Mouse (Mus musculus): ENCODE measurements at regions not wholly inside any gene's neighbourhood (a gene's known extent, or its start where the extent isn't known, plus 50 kb on each side); places are given as distances from the start of the nearest gene placed in this dataset.
A peak's percentile ranks its signal among the peaks of the same experiment; 100 is the strongest.

GRCm38 (mm10) chr3:121104571-121105407 lies 66.7 kb downstream of the Rwdd3 start:
- peak; percentile 87 for DNase-seq (ENCODE audit: low read depth, low spot score)

- DNase-seq (ENCODE audit: low read depth, low spot score), result peak; percentile 6
Measured at GRCm38 (mm10) chr3:121102871-121103270, 68.6 kb downstream of the Rwdd3 start.

GRCm38 (mm10) chr3:121102120-121102519 lies 69.4 kb downstream of the Rwdd3 start:
- no peak for DNase-seq (ENCODE audit: low read depth, low spot score)

GRCm38 (mm10) chr3:121100211-121100860 lies 71.2 kb downstream of the Rwdd3 start:
- DNase-seq (ENCODE audit: low read depth, low spot score), result no peak

GRCm38 (mm10) chr3:121093509-121093908 lies 78.0 kb downstream of the Rwdd3 start:
- DNase-seq (ENCODE audit: low read depth, low spot score), result peak; percentile 62

- no peak for DNase-seq (ENCODE audit: low read depth, low spot score)
Measured at GRCm38 (mm10) chr3:121088724-121089123, 82.8 kb downstream of the Rwdd3 start.

- DNase-seq (ENCODE audit: low read depth, low spot score), result no peak
Measured at GRCm38 (mm10) chr3:121068676-121069075, 102.8 kb downstream of the Rwdd3 start.

GRCm38 (mm10) chr3:121035904-121036549 lies 135.5 kb downstream of the Rwdd3 start:
- DNase-seq (ENCODE audit: low read depth, low spot score), result no peak

GRCm38 (mm10) chr3:121025546-121026157 lies 145.8 kb downstream of the Rwdd3 start:
- DNase-seq (ENCODE audit: low read depth, low spot score), result no peak

- no peak for DNase-seq (ENCODE audit: low read depth, low spot score)
Measured at GRCm38 (mm10) chr3:121024810-121025209, 146.7 kb downstream of the Rwdd3 start.

GRCm38 (mm10) chr3:121021126-121021848 lies 150.2 kb downstream of the Rwdd3 start:
- peak; percentile 90 for DNase-seq (ENCODE audit: low read depth, low spot score)

GRCm38 (mm10) chr3:121009223-121009622 lies 162.3 kb downstream of the Rwdd3 start:
- no peak for DNase-seq (ENCODE audit: low read depth, low spot score)

- peak; percentile 7 for DNase-seq (ENCODE audit: low read depth, low spot score)
Measured at GRCm38 (mm10) chr3:120983556-120984270, 187.8 kb downstream of the Rwdd3 start.

GRCm38 (mm10) chr3:120982795-120983555 lies 188.5 kb downstream of the Rwdd3 start:
- DNase-seq (ENCODE audit: low read depth, low spot score), result no peak

- DNase-seq (ENCODE audit: low read depth, low spot score), result no peak
Measured at GRCm38 (mm10) chr3:120982218-120982617, 189.3 kb downstream of the Rwdd3 start.

GRCm38 (mm10) chr3:120970746-120971466 lies 200.6 kb downstream of the Rwdd3 start:
- DNase-seq (ENCODE audit: low read depth, low spot score), result no peak

GRCm38 (mm10) chr3:120946906-120947305 lies 224.6 kb downstream of the Rwdd3 start:
- no peak for DNase-seq (ENCODE audit: low read depth, low spot score)

GRCm38 (mm10) chr3:120934401-120934800 lies 237.1 kb downstream of the Rwdd3 start:
- no peak for DNase-seq (ENCODE audit: low read depth, low spot score)

GRCm38 (mm10) chr3:120920351-120920750 lies 251.1 kb downstream of the Rwdd3 start:
- DNase-seq (ENCODE audit: low read depth, low spot score), result no peak

Data from R1 (cell line).